Mouse (Mus musculus): ENCODE data around the gene Dmrta2. TPM values are rescaled to one million over a fixed set of nuclear protein-coding genes. Genes with fewer than 3 reads are reported as not detected.

Gene Dmrta2
- polyA plus RNA-seq, 1 experiment from 2014 or later = 7.0 TPM

- 36% methylated on average over 6 of the region's 6 CpGs for WGBS
- H3K4me1 ChIP-seq = peaks cover 46% of the 10 kb centered on the region
- no peak overlapping the region for H3K27ac ChIP-seq
These were observed 11.4 kb downstream of the Dmrta2 start for GRCm38 (mm10) chr4:109989213-109989612.

GRCm38 (mm10) chr4:110006044-110006443 lies 28.2 kb downstream of the Dmrta2 start:
- no peak for DNase-seq (ENCODE audit: extremely low spot score, low spot score)
- no peaks in the 10 kb centered on the region for H3K36me3 ChIP-seq (replicated peaks)
- 93% methylated on average over 1 of the region's 1 CpGs for WGBS
- no peaks in the 10 kb centered on the region for H3K9me3 ChIP-seq
- no peak overlapping the region for H3K4me3 ChIP-seq
- H3K27ac ChIP-seq = no peak overlapping the region
- H3K4me1 ChIP-seq = no peaks in the 10 kb centered on the region
- no peaks in the 10 kb centered on the region for H3K27me3 ChIP-seq (ENCODE audit: poor library complexity, severe bottlenecking)

More at GRCm38 (mm10) chr4:109989213-109989612, 11.4 kb downstream of the Dmrta2 start:
- peak; percentile 12 for DNase-seq (ENCODE audit: extremely low spot score, low spot score)
- H3K4me3 ChIP-seq = no peak overlapping the region
- H3K36me3 ChIP-seq (replicated peaks) = no peaks in the 10 kb centered on the region
- H3K27me3 ChIP-seq (ENCODE audit: poor library complexity, severe bottlenecking) = peaks cover 98% of the 10 kb centered on the region
- no peaks in the 10 kb centered on the region for H3K9me3 ChIP-seq

- DNase-seq (ENCODE audit: extremely low spot score, low spot score) = peak; percentile 43
- Histone ChIP-seq H3K36me3 (replicated peaks) (no peaks in the 10 kb centered on the region), H3K4me1 (peaks cover 40% of the 10 kb centered on the region), H3K4me3 (no peak overlapping the region), H3K27me3 (ENCODE audit: poor library complexity, severe bottlenecking) (peaks cover 72% of the 10 kb centered on the region), H3K9me3 (no peaks in the 10 kb centered on the region), H3K27ac (no peak overlapping the region)
- WGBS = 43% methylated on average over 9 of the region's 9 CpGs
These were observed 41.3 kb downstream of the Dmrta2 start for GRCm38 (mm10) chr4:110019145-110019544.

- peak overlapping the region; percentile 15; the same call in 1 of the 2 replicates for H3K4me3 ChIP-seq
- 10% methylated on average over 12 of the region's 12 CpGs for WGBS
- peak; percentile 84 for DNase-seq (ENCODE audit: extremely low spot score, low spot score)
- H3K9me3 ChIP-seq = no peaks in the 10 kb centered on the region
- H3K36me3 ChIP-seq (replicated peaks) = no peaks in the 10 kb centered on the region
- H3K27ac ChIP-seq = peak overlapping the region; percentile 12
- peaks cover 43% of the 10 kb centered on the region for H3K4me1 ChIP-seq
- peaks cover 77% of the 10 kb centered on the region for H3K27me3 ChIP-seq (ENCODE audit: poor library complexity, severe bottlenecking)
These were observed 42.4 kb downstream of the Dmrta2 start for GRCm38 (mm10) chr4:110020255-110020654.

- Histone ChIP-seq H3K27ac (no peak overlapping the region), H3K9me3 (no peaks in the 10 kb centered on the region), H3K27me3 (ENCODE audit: poor library complexity, severe bottlenecking) (peaks cover 69% of the 10 kb centered on the region), H3K4me1 (peaks cover 43% of the 10 kb centered on the region), H3K4me3 (peak overlapping the region; percentile 16; the same call in 1 of the 2 replicates), H3K36me3 (replicated peaks) (no peaks in the 10 kb centered on the region)
- peak; percentile 85 for DNase-seq (ENCODE audit: extremely low spot score, low spot score)
- WGBS = 18% methylated on average over 25 of the region's 25 CpGs
These were observed 44.2 kb downstream of the Dmrta2 start for GRCm38 (mm10) chr4:110021956-110022625.

DNA sequence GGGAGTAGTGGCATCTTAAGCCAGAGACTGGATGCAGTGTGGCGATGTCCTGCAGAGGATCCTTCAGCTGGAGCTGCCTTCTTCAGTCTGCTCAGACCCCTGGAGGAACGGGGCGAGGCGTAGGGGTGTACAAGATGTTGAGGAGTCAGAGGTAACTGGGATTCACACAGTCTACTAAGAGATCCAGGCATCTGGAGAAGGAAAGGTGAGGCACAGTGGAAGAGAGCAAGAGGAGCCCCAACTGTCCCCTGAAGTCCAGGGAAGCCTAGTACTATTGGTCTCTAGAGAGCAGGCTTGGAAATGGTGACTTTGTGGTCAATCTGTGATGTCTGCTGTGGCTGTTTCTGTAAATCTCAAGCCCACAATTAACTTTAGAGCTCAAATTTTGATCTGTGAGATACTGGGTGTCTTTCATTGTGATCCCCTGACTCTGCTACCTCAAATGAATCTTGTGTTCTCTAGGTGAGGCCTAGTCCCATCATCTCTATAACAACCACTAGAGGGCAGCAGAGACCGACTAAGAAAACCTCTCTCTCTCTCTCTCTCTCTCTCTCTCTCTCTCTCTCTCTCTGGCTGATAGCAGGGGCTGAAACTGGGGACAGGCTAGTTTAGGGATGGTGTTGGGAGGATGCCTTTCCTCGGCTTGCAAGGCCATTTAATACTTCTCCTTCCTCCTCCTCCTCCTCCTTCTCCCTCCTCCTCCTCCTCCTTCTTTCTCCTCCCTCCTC lies 50.8 kb downstream of the Dmrta2 start:
- Histone ChIP-seq H3K27ac (no peak overlapping the region), H3K36me3 (replicated peaks) (no peaks in the 10 kb centered on the region), H3K27me3 (ENCODE audit: poor library complexity, severe bottlenecking) (peaks cover 19% of the 10 kb centered on the region), H3K4me1 (peaks cover 3% of the 10 kb centered on the region; the same call in 1 of the 2 replicates), H3K9me3 (no peaks in the 10 kb centered on the region), H3K4me3 (no peak overlapping the region)
- WGBS = 57% methylated on average over 6 of the region's 6 CpGs
- peak; percentile 28 for DNase-seq (ENCODE audit: extremely low spot score, low spot score)

GRCm38 (mm10) chr4:110029446-110029845 lies 51.6 kb downstream of the Dmrta2 start:
- Histone ChIP-seq H3K4me1 (peaks cover 3% of the 10 kb centered on the region; the same call in 1 of the 2 replicates), H3K4me3 (no peak overlapping the region), H3K9me3 (no peaks in the 10 kb centered on the region), H3K27ac (no peak overlapping the region), H3K36me3 (replicated peaks) (no peaks in the 10 kb centered on the region), H3K27me3 (ENCODE audit: poor library complexity, severe bottlenecking) (peaks cover 13% of the 10 kb centered on the region)
- DNase-seq (ENCODE audit: extremely low spot score, low spot score) = peak; percentile 12
- WGBS = 80% methylated on average over 1 of the region's 1 CpGs

All from forebrain, embryonic 10.5 days (tissue).